Mouse (Mus musculus) kidney, embryonic 14.5 days (tissue): Measurements from ENCODE around the gene Kif13a. TPM values are rescaled to one million over a fixed set of nuclear protein-coding genes. Genes with fewer than 3 reads are reported as not detected.

Experiments
- ATAC-seq: fragments of 200-750 bp; cut with Nextera tagmentation; 2 replicates; pipeline ENCODE4 v1.8.0; 2017; ENCODE audit warnings: moderate number of reproducible peaks, mild to moderate bottlenecking, moderate TSS enrichment, moderate library complexity; ENCODE audit not compliant: low FRiP score, low TSS enrichment
- H3K27ac ChIP-seq: fragments of 300-500 bp; sonication (generic); 2 replicates; pipeline ENCODE4 v1.5.1; 2014; ENCODE audit warnings: low read depth, mild to moderate bottlenecking, low read length, moderate library complexity, mixed read lengths
- H3K27me3 ChIP-seq: fragments of 300-500 bp; sonication (generic); 2 replicates; pipeline ENCODE4 v1.6.1; 2014; ENCODE audit warnings: mild to moderate bottlenecking, low read length; ENCODE audit not compliant: control insufficient read depth, insufficient read depth
- H3K36me3 ChIP-seq: fragments of 300-500 bp; sonication (generic); 2 replicates; pipeline ENCODE4 v1.6.1; 2014; ENCODE audit warnings: low read length, mixed read lengths; ENCODE audit not compliant: control insufficient read depth, insufficient read depth
- H3K4me1 ChIP-seq: fragments of 300-500 bp; sonication (generic); 2 replicates; pipeline ENCODE4 v1.6.1; 2014; ENCODE audit warnings: low read length, mixed read lengths; ENCODE audit not compliant: control insufficient read depth, insufficient read depth
- H3K4me2 ChIP-seq: fragments of 300-500 bp; sonication (generic); replicated peaks from 2 replicates; pipeline ENCODE4 v1.6.1; 2014; ENCODE audit warnings: low read depth, mild to moderate bottlenecking, low read length
- H3K4me3 ChIP-seq: fragments of 300-500 bp; sonication (generic); 2 replicates; pipeline ENCODE4 v1.5.1; 2014; ENCODE audit warnings: mild to moderate bottlenecking, low read length
- H3K9ac ChIP-seq: fragments of 300-500 bp; sonication (generic); 2 replicates; pipeline ENCODE4 v1.6.1; 2014; ENCODE audit warnings: low read depth, mild to moderate bottlenecking, low read length, moderate library complexity
- H3K9me3 ChIP-seq: fragments of 300-500 bp; sonication (generic); 2 replicates; pipeline ENCODE4 v1.6.1; 2016; ENCODE audit warnings: low read length; ENCODE audit not compliant: control insufficient read depth
- WGBS: fragments of 180-500 bp; shearing (Covaris S2); extraction: QIAGEN DNeasy Blood & Tissue Kit; methylation state at CpG from one replicate; pipeline ENCODE4 v1.1.7; 2014; 5-methylcytosine and 5-hydroxymethylcytosine counted together
- polyA plus RNA-seq: library from polyadenylated mRNA; unstranded; fragments of >200 nt; fragmentation: Nextera tagmentation; extraction: Ambion mirVana; gene quantifications from 2 replicates; pipeline ENCODE4 v1.2.1, GENCODE M21; 2014

The Kif13a gene
- polyA plus RNA-seq, 1 experiment from 2014 or later: 18.2 TPM

DNA sequence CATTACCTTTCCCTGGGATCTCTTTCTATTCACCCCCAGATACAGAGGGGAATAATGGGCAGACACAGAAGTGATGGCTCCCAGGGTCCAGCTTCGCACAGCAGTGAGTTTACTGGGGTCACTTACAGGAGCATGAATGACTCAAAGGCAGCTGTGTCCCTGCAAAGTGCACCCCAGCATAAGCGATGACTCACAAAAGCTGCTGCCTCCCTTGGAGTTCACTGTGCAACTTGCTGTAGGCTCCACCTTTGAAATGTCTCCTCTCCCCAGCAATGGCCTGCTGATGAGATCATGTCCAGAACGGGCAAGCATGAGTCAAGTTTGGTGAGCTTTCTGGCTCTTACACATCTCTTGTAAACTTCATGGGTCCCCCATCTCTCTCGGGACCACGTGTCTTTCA, 29.5 kb upstream of the Kif13a start:
- peaks cover 8% of the 10 kb centered on the region; the same call in 1 of the 2 replicates for H3K4me1 ChIP-seq
- peaks cover under 1% of the 10 kb centered on the region; the same call in 1 of the 2 replicates for H3K9me3 ChIP-seq
- H3K27me3 ChIP-seq: no peaks in the 10 kb centered on the region
- H3K4me3 ChIP-seq: no peak overlapping the region
- H3K27ac ChIP-seq: no peak overlapping the region
- H3K9ac ChIP-seq: no peak overlapping the region
- no peak for ATAC-seq
- no peak overlapping the region for H3K4me2 ChIP-seq
- WGBS: 85% methylated on average over 5 of the region's 5 CpGs
- no peaks in the 10 kb centered on the region for H3K36me3 ChIP-seq

DNA sequence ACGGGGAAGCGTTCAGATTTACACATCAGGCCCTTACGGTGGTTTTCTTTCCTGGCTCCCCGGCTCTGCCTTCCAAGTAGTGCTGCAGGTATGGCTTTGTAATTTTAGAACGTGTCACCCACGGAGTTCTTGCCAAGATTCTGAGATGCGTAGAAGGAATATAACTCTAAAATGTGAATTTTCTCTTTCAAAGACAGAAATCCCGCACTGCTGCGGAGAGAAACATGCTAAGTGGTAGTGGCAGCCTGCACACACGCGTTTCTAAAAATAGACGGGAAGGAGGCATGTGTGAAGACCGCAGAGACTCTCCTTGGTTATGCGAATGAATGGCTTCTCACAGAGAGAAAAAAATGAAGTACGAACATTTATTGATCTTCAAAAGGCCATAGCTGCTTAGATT, 21.5 kb upstream of the Kif13a start:
- Histone ChIP-seq H3K9ac (no peak overlapping the region), H3K36me3 (no peaks in the 10 kb centered on the region), H3K4me2 (no peak overlapping the region), H3K9me3 (no peaks in the 10 kb centered on the region), H3K27ac (no peak overlapping the region), H3K4me1 (no peaks in the 10 kb centered on the region), H3K4me3 (no peak overlapping the region), H3K27me3 (no peaks in the 10 kb centered on the region)
- 90% methylated on average over 15 of the region's 15 CpGs for WGBS
- no peak for ATAC-seq

- H3K36me3 ChIP-seq: no peaks in the 10 kb centered on the region
- H3K9ac ChIP-seq: no peak overlapping the region
- H3K4me3 ChIP-seq: no peak overlapping the region
- no peak overlapping the region for H3K27ac ChIP-seq
- no peak overlapping the region for H3K4me2 ChIP-seq
- no peaks in the 10 kb centered on the region for H3K9me3 ChIP-seq
- WGBS: 92% methylated on average over 2 of the region's 2 CpGs
- H3K4me1 ChIP-seq: no peaks in the 10 kb centered on the region
- no peaks in the 10 kb centered on the region for H3K27me3 ChIP-seq
- ATAC-seq: no peak
Observed at GRCm38 (mm10) chr13:46949741-46950140, 20.1 kb upstream of the Kif13a start.

- H3K4me1 ChIP-seq: no peaks in the 10 kb centered on the region
- H3K9ac ChIP-seq: no peak overlapping the region
- ATAC-seq: no peak
- H3K4me3 ChIP-seq: no peak overlapping the region
- WGBS: 68% methylated on average over 3 of the region's 3 CpGs
- H3K9me3 ChIP-seq: no peaks in the 10 kb centered on the region
- no peaks in the 10 kb centered on the region for H3K27me3 ChIP-seq
- H3K27ac ChIP-seq: no peak overlapping the region
- no peak overlapping the region for H3K4me2 ChIP-seq
- no peaks in the 10 kb centered on the region for H3K36me3 ChIP-seq
Observed at GRCm38 (mm10) chr13:46948027-46948426, 18.4 kb upstream of the Kif13a start.

GRCm38 (mm10) chr13:46946041-46946440, 16.4 kb upstream of the Kif13a start:
- H3K27me3 ChIP-seq: no peaks in the 10 kb centered on the region
- 75% methylated on average over 5 of the region's 5 CpGs for WGBS
- H3K36me3 ChIP-seq: no peaks in the 10 kb centered on the region
- H3K4me2 ChIP-seq: no peak overlapping the region
- H3K27ac ChIP-seq: no peak overlapping the region
- H3K4me1 ChIP-seq: no peaks in the 10 kb centered on the region
- no peaks in the 10 kb centered on the region for H3K9me3 ChIP-seq
- H3K9ac ChIP-seq: no peak overlapping the region
- ATAC-seq: no peak
- no peak overlapping the region for H3K4me3 ChIP-seq

DNA sequence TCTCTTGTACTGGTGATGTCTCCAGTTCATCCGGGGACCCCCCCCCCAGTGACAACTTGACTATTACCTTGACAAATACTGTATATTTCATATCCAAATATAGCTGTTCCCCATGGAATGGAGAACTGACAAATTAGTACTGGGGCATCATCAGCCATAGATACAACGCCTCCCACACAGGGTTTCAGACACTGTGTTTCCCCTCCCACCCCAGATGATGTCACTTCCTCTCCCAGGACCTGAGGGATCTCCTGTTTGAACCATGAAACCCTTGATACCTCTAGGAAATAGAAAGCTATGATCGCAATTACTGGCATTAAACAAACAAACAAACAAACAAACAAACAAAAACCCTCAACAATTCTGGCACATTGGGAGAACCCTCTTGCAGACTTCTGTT, 15.6 kb upstream of the Kif13a start:
- H3K27me3 ChIP-seq: no peaks in the 10 kb centered on the region
- no peak for ATAC-seq
- H3K36me3 ChIP-seq: no peaks in the 10 kb centered on the region
- no peaks in the 10 kb centered on the region for H3K9me3 ChIP-seq
- H3K4me1 ChIP-seq: no peaks in the 10 kb centered on the region
- H3K27ac ChIP-seq: no peak overlapping the region
- no peak overlapping the region for H3K4me2 ChIP-seq
- H3K9ac ChIP-seq: no peak overlapping the region
- H3K4me3 ChIP-seq: no peak overlapping the region
- 78% methylated on average over 3 of the region's 3 CpGs for WGBS

DNA sequence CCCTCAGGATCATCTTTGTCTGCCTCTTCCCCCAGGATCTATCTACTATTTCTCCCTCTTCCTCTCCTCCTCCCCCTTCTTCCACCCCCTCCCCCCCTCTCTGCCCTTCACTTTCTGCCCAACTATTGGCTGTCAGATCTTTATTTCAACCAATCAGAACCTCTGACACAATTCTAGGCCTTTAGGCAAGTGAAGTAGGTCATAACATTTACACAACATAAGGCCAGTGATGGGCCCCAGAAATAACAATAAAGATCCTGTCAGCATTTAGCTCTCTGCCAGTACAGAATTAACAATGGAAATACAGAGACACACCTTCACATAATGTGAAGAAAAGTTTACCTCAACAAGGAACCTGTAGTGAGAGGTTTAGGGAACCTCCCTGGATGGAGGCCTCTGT, 13.6 kb upstream of the Kif13a start:
- Histone ChIP-seq H3K27ac (no peak overlapping the region), H3K27me3 (no peaks in the 10 kb centered on the region), H3K9ac (no peak overlapping the region), H3K9me3 (no peaks in the 10 kb centered on the region), H3K4me1 (no peaks in the 10 kb centered on the region), H3K36me3 (no peaks in the 10 kb centered on the region), H3K4me2 (no peak overlapping the region), H3K4me3 (no peak overlapping the region)
- no peak for ATAC-seq

DNA sequence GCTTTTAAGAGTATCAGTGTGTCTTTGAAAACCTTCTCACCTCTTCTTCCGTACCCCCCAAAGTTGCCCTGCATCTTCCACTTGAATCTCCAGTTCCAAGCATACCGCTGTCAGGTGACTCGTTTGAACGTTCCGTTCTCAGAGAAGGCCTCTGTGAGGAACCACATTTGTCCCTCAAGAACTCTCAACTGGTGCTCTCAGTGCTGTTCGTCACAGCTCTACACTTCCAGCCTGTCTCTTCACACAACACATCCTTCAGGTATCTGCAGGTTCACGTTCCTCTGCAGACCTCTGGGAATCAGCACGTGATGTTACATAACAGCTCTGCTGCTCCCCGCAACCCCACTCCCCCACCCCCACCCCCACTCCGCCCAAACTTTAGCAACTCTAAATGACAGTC, 4.4 kb upstream of the Kif13a start:
- WGBS: 80% methylated on average over 10 of the region's 10 CpGs

GRCm38 (mm10) chr13:46932846-46933245, 3.2 kb upstream of the Kif13a start:
- Histone ChIP-seq H3K4me1 (peaks cover 19% of the 10 kb centered on the region), H3K9ac (no peak overlapping the region), H3K36me3 (no peaks in the 10 kb centered on the region), H3K9me3 (no peaks in the 10 kb centered on the region), H3K4me3 (no peak overlapping the region), H3K4me2 (no peak overlapping the region), H3K27me3 (no peaks in the 10 kb centered on the region), H3K27ac (no peak overlapping the region)
- 78% methylated on average over 6 of the region's 6 CpGs for WGBS
- no peak for ATAC-seq

More for the DNA sequence above, 4.4 kb upstream of the Kif13a start:
- Histone ChIP-seq H3K27me3 (no peaks in the 10 kb centered on the region), H3K4me3 (no peak overlapping the region), H3K27ac (no peak overlapping the region), H3K4me1 (peaks cover 8% of the 10 kb centered on the region; the same call in 1 of the 2 replicates), H3K9me3 (no peaks in the 10 kb centered on the region), H3K36me3 (no peaks in the 10 kb centered on the region), H3K4me2 (no peak overlapping the region), H3K9ac (no peak overlapping the region)
- ATAC-seq: no peak

GRCm38 (mm10) chr13:46932049-46932448, 2.4 kb upstream of the Kif13a start:
- Histone ChIP-seq H3K4me1 (peaks cover 20% of the 10 kb centered on the region), H3K9me3 (no peaks in the 10 kb centered on the region), H3K36me3 (no peaks in the 10 kb centered on the region), H3K9ac (no peak overlapping the region), H3K27me3 (no peaks in the 10 kb centered on the region), H3K4me2 (no peak overlapping the region), H3K27ac (no peak overlapping the region), H3K4me3 (no peak overlapping the region)
- 88% methylated on average over 1 of the region's 1 CpGs for WGBS
- no peak for ATAC-seq
